Mouse (Mus musculus) embryonic stem cell, embryonic (primary cell): ENCODE measurements around the gene Slpi.

Source experiments
- CTCF ChIA-PET, 4 experiments: fragments of 300-600 bp in 2 of 4; fragments of 350-600 bp in 2 of 4; sonication (Branson Sonifier 250); formaldehyde crosslinking; loops; one replicate each; lab custom pipeline; 2022; ENCODE audit warnings: inconsistent platforms in 2 of 4; lab: Charles Lee
- POLR2A ChIA-PET, 4 experiments: fragments of 300-600 bp in 2 of 4; fragments of 350-600 bp in 2 of 4; sonication (Branson Sonifier 250); formaldehyde crosslinking; loops; one replicate each; lab custom pipeline; 2022; ENCODE audit warnings: antibody characterized with exemption in 4 of 4, inconsistent platforms in 1 of 4; lab: Charles Lee

Gene Slpi

GRCm38 (mm10) chr2:164405060-164405459, 16.2 kb upstream of the Slpi start, which contains the start of gene Matn4:
TSS of gene Matn4 (minus strand) at chr2:164405160.
- ChIA-PET POLR2A (interaction anchor here in 2 of 4 experiments (0.9 to 3.2 kb wide), 13 partner anchors 8 to 334 kb away, joined by 3 to 12 read pairs (median 4); partner anchors contain the start of genes Sdc4 (in 1 of the 2), Sys1 (in 1 of the 2) and Tomm34 (in 1 of the 2)), CTCF (interaction anchor here (0.5 to 4.8 kb wide), 27 partner anchors 9 to 1004 kb away, joined by 3 to 49 read pairs (median 5); partner anchors contain the start of genes Slpi (in 3 of the 4) and Gm20458 (in 1 of the 4))

DNA sequence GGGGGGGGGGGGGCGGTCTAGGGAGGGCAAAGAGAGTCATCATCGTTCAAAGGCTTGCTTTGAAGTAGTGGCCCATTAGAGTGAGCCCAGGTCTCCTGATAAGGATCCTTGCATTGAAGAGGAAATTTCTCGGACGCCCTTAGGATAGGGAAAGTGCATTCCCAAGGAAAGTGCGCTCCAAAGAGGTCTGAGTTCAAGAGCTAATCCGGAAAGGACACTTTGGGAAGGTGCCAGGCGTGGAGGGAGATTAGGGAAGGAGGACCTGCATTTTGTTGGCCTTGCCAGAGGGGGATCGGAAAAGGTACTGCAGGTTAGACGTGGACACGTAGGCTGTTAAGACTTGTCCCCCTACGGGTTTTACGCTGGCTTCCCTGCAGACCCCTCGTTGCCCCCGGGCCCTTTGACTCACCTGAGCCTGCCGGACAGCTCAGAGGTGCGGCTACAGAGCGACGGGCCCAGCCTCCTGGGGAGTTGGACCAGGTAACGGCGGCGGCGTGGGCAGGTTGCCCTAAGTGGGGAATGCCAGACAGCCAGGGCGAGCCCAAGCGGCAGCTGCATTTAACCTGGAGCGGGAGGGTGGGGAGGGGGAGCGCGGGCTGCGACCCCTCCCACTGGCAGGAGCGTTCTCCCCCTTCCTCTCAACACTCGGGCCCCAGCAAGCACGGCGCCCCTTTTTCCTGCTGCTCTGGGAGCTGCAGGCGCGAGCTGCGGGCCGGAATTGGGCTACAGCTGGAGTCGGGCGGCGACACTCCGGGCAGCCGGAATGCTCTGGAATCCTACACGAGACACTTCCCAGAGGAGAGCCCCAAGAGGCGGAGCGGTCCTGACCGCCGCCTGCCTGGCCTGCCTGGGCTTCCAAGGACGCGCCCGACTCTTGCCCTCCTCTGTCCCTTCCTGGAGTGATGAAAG, 15.4 kb upstream of the Slpi start:
- POLR2A ChIA-PET, result interaction anchor here (0.5 to 3.2 kb wide), 37 partner anchors 9 to 939 kb away, joined by 3 to 12 read pairs (median 4); partner anchors contain the start of genes Gm20458 (in 2 of the 4), Sdc4 (in 1 of the 4), Slpi (in 1 of the 4) and Sys1 (in 1 of the 4)
- CTCF ChIA-PET, result interaction anchor here (0.5 to 4.8 kb wide), 47 partner anchors 9 to 1069 kb away, joined by 3 to 49 read pairs (median 4); partner anchors contain the start of genes Slpi (in 3 of the 4), Wfdc10 (in 2 of the 4), Wfdc9 (in 2 of the 4) and Gm20458 (in 1 of the 4)

DNA sequence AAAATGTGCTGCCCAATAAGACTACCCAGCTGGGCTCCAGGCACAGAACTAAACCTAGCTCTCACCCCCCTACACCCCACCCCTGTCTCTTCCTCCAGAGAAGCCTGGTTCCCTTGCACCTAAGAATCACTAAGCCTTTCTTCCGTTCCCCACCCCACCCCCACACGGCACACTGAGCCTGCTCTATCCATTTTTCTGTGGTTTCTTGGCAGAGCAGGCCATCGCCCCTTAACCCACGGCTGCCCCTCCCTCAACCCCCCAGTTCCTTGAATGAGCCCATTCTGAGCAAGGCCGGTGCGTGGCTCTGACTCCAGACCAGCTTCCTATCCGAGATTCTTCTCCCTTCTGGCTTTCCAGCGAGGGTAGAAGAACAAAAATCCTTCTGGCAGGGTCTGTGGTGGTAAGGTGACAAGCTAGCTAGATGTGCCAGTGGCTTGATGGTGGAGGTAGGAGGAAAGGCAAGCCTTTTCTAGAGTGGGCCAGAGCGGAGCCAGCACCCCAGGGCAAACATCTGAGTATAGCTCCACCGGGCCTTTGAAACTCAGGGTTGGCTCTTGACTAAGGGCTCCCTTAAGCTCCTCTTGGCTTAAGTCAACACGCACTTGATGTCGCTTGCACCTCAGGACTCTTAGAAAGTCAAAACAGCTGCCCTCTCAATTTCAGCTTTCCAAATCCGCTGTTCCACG, 14.6 kb upstream of the Slpi start:
- ChIA-PET CTCF (interaction anchor here (0.5 to 4.8 kb wide), 38 partner anchors 10 to 745 kb away, joined by 3 to 49 read pairs (median 4); partner anchors contain the start of genes Slpi (in 2 of the 4), Pkig (in 1 of the 4), Wfdc10 (in 1 of the 4) and Wfdc9 (in 1 of the 4)), POLR2A (interaction anchor here (0.5 to 3.2 kb wide), 32 partner anchors 8 to 940 kb away, joined by 3 to 12 read pairs (median 4); partner anchors contain the start of genes Gm20458 (in 2 of the 4), Sdc4 (in 1 of the 4), Slpi (in 1 of the 4) and Sys1 (in 1 of the 4))

GRCm38 (mm10) chr2:164402906-164403305, 14.0 kb upstream of the Slpi start, which contains the start of gene Rbpjl:
TSS of gene Rbpjl (plus strand) at chr2:164403141.
- POLR2A ChIA-PET, result interaction anchor here (0.9 to 3.2 kb wide), 4 partner anchors 26 to 108 kb away, joined by 3 to 12 read pairs (median 6); partner anchors contain the start of genes Gm20458 (in 1 of the 4) and Sdc4 (in 1 of the 4)
- CTCF ChIA-PET, result interaction anchor here (0.5 to 4.8 kb wide), 16 partner anchors 8 to 480 kb away, joined by 3 to 49 read pairs (median 6); partner anchors contain the start of gene Slpi (in 2 of the 4)

GRCm38 (mm10) chr2:164396911-164397310, 8.0 kb upstream of the Slpi start:
- CTCF ChIA-PET, result interaction anchor here (0.5 to 1.7 kb wide), 7 partner anchors 10 to 244 kb away, joined by 3 to 7 read pairs (median 4); no protein-coding TSS in a partner anchor
- POLR2A ChIA-PET, result interaction anchor here in 2 of 4 experiments (1.2 to 1.4 kb wide), 2 partner anchors 11 to 46 kb away, joined by 4 to 5 read pairs; partner anchors contain the start of gene Sdc4 (in 1 of the 2)

- ChIA-PET POLR2A (interaction anchor here in 3 of 4 experiments (0.6 to 1.4 kb wide), 3 partner anchors 12 to 47 kb away, joined by 4 to 5 read pairs (median 5); partner anchors contain the start of gene Sdc4 (in 1 of the 3)), CTCF (interaction anchor here in 3 of 4 experiments (0.8 to 1.7 kb wide), 5 partner anchors 9 to 245 kb away, joined by 3 to 7 read pairs (median 3); no protein-coding TSS in a partner anchor)
Observed at GRCm38 (mm10) chr2:164396076-164396475, 7.2 kb upstream of the Slpi start.

DNA sequence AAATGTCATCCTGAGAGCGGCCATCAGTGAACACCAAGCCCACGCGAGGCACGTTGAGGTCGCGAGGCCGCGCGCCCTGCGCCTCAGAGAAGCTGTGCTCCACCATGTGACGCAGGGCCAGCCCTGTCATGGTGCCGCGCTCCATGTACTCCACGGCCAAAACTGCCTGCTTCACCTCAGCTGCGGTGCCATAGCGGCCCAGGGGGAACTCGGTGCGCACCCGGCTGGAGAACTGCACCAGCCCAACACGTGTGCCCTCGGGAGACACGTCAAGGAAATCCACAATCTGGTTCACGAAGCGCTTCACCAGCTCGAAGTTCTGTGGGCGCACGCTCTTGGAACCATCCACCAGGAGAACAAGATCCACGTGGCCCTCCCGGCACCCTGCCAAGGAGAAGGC, 4.2 kb upstream of the Slpi start:
- ChIA-PET POLR2A (interaction anchor here in 1 of 4 experiments (0.6 to 1.2 kb wide), 7 partner anchors 16 to 1419 kb away, joined by 3 to 4 read pairs (median 3); no protein-coding TSS in a partner anchor), CTCF (interaction anchor here in 3 of 4 experiments (0.6 to 2.8 kb wide), 12 partner anchors 9 to 400 kb away, joined by 3 to 21 read pairs (median 4); partner anchors contain the start of genes Matn4 (in 1 of the 3) and Rbpjl (in 1 of the 3))

GRCm38 (mm10) chr2:164389499-164389898, 604 bp upstream of the Slpi start:
- POLR2A ChIA-PET, result interaction anchor here (0.6 to 1.7 kb wide), 20 partner anchors 9 to 551 kb away, joined by 3 to 7 read pairs (median 3); partner anchors contain the start of genes Sdc4 (in 1 of the 4) and Tomm34 (in 1 of the 4)
- CTCF ChIA-PET, result interaction anchor here (0.5 to 3.8 kb wide), 130 partner anchors 8 to 1125 kb away, joined by 3 to 49 read pairs (median 4); partner anchors contain the start of genes Gm20458 (in 3 of the 4), Matn4 (in 3 of the 4), Rbpjl (in 2 of the 4) and Eppin (in 1 of the 4)

- CTCF ChIA-PET, result interaction anchor here (0.6 to 2.7 kb wide), 35 partner anchors 9 to 599 kb away, joined by 3 to 13 read pairs (median 4); partner anchors contain the start of genes Gm20458 (in 1 of the 4), Rbpjl (in 1 of the 4), Sdc4 (in 1 of the 4) and Svs4 (in 1 of the 4)
- POLR2A ChIA-PET, result interaction anchor here in 2 of 4 experiments (0.7 to 1.1 kb wide), 3 partner anchors 12 to 22 kb away, joined by 3 read pairs; no protein-coding TSS in a partner anchor
Observed at GRCm38 (mm10) chr2:164386953-164387352, 1.9 kb downstream of the Slpi start.

GRCm38 (mm10) chr2:164385927-164386763, 2.8 kb downstream of the Slpi start:
- CTCF ChIA-PET, result interaction anchor here (0.5 to 2.7 kb wide), 29 partner anchors 10 to 598 kb away, joined by 3 to 11 read pairs (median 4); partner anchors contain the start of genes Gm20458 (in 1 of the 4), Rbpjl (in 1 of the 4) and Sdc4 (in 1 of the 4)
- POLR2A ChIA-PET, result interaction anchor here in 2 of 4 experiments (0.6 to 1.1 kb wide), 3 partner anchors 13 to 556 kb away, joined by 3 to 4 read pairs (median 3); no protein-coding TSS in a partner anchor

- ChIA-PET CTCF (interaction anchor here (0.6 to 2.1 kb wide), 6 partner anchors 9 to 849 kb away, joined by 3 to 6 read pairs (median 3); no protein-coding TSS in a partner anchor), POLR2A (interaction anchor here in 1 of 4 experiments (1.2 kb wide), 1 partner anchor 10 kb away, joined by 3 read pairs; no protein-coding TSS in a partner anchor)
Observed at GRCm38 (mm10) chr2:164383656-164384399, 5.1 kb downstream of the Slpi start.

DNA sequence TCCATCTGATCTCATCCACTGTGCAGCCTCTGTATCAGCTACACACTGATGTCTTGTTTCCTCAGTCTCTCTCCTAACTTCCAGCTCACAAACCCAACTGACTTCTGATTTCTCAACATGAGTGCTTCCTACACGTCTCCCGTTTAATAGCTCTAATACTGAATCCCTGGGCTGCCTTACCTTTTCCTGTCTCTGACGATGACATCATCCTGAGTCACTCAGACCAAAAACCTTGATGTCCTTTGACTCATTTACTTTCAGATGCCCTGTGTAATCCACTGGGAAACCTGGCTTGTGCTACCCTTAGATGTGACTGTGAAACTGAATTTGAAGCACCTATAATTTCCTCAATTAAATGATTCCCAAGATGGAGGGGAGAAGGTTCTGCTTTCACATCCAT, 5.9 kb downstream of the Slpi start:
- CTCF ChIA-PET, result interaction anchor here in 3 of 4 experiments (0.5 to 2.1 kb wide), 6 partner anchors 10 to 296 kb away, joined by 3 to 8 read pairs (median 3); partner anchors contain the start of gene Matn4 (in 1 of the 3)
- POLR2A ChIA-PET, result interaction anchor here in 1 of 4 experiments (1.2 kb wide), 1 partner anchor 21 kb away, joined by 3 read pairs; no protein-coding TSS in a partner anchor

DNA sequence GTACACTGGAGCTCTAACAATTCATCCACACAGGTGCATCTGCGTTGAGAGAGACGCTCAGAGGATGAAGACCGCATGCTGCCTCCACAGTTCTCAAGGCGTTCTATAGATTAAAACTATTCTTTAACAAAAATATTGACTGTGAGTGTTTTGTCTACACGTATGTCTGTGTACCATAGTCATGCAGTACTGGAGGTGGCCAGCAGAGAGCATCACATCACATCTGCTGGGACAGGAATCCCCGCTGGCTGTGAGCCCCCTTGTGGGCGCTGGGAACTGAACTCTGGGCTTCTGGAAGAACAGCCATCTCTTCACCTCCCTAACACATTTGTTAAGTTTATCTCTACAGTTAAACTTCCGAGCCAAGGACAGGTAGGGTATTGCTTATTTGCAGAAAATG, 7.2 kb downstream of the Slpi start:
- CTCF ChIA-PET, result interaction anchor here in 3 of 4 experiments (0.6 to 2.0 kb wide), 7 partner anchors 8 to 1212 kb away, joined by 3 to 17 read pairs (median 4); partner anchors contain the start of genes Slpi (in 2 of the 3) and Matn4 (in 1 of the 3)
- POLR2A ChIA-PET, result interaction anchor here in 1 of 4 experiments (1.2 kb wide), 1 partner anchor 23 kb away, joined by 3 read pairs; no protein-coding TSS in a partner anchor
